Mouse (Mus musculus) layer of hippocampus, adult 18-20 months (tissue): ENCODE results near the gene Bmp10. TPM values are rescaled to one million over a fixed set of nuclear protein-coding genes. Genes with fewer than 3 reads are reported as not detected.
A peak's percentile ranks its signal among the peaks of the same experiment; 100 is the strongest.

Experiments
- DNase-seq, 2 experiments: peaks; one replicate each; pipeline ENCODE4 v3.0.0; 2022; ENCODE audit warnings: low spot score in 2 of 2
- long read RNA-seq: library from polyadenylated mRNA; stranded (forward); transcript quantifications from one replicate; pipeline ENCODE4 v2.0.0, GENCODE M21; 2021
- total RNA-seq, 2 experiments: library from RNA; stranded (reverse); gene quantifications; 2 replicates each; pipeline ENCODE4 v1.2.3; 2021

The Bmp10 gene
- not detected for total RNA-seq
- long read RNA-seq, result 0 reads

DNA sequence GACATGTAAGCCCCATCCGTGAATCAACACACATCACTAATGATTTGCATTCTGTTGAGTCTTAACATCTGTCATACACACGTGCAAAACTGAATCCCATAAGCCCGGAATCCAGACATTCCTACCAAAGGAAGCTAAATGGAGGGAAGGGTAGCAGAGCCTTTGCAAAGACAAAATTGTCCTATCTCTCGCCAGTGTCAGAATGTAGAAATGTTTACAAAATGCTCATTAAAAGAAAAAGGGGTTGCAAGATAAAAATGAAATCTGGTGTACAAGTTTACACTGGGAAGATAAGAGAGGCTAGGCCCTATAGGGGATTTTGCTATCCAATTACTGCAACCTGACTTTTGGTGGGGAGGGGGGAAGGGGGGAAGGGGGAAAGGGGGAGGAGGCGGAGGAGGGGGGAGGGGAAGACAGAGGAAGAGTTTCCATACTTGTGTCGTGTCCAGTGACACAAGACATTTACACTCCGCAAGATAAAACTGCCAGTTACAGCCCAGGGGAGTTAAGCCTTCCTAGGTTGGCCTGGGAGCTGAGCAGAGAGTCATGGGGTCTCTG, at the start of gene Bmp10:
TSS of gene Bmp10 (plus strand) at position 508 of the 558 bp plus-strand sequence.
- DNase-seq, result no peak

GRCm38 (mm10) chr6:87383926-87384691, 44.7 kb upstream of the Bmp10 start:
- peak in 1 of 2 experiments; percentile 34 for DNase-seq

DNA sequence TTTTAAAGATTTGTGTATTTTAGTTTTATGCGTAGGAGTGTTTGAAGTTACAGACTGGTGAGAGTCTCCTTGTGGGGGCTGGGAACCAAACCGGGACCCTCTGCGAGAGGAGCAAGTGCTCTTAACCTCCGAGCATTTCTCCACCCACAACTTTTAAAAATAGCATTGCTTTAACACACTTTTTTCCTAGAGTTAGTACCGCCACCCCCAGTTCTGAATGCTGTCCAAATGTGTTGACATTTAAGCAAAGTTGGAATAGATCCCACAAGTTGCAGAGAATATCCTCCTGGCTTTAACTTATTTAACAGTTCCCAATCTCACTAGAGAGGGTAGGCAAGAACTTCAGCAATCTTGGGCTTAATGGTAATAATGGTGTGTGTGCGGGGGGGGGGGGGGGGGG, 44.0 kb upstream of the Bmp10 start:
- DNase-seq, result peak in 1 of 2 experiments; percentile 36

DNA sequence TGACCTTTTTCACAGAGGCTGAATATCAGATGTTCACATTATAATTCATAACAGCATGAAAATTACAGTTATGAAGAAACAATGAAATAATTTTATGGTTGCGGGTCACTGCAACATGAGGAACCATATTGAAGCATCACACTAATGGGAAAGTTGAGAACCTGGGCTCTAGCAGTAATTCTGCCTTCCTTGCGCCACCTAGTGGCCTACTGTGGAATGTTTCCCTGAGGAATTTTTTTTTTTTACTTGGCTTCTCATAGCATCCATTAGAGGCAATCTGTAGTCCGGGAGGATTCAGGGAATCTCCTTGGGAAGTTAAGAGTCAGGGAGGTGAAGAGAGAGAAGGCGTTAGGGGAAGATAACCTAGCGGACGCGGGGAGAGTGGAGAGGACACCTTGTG, 42.6 kb upstream of the Bmp10 start:
- DNase-seq, result peak; percentile 40 to 87

DNA sequence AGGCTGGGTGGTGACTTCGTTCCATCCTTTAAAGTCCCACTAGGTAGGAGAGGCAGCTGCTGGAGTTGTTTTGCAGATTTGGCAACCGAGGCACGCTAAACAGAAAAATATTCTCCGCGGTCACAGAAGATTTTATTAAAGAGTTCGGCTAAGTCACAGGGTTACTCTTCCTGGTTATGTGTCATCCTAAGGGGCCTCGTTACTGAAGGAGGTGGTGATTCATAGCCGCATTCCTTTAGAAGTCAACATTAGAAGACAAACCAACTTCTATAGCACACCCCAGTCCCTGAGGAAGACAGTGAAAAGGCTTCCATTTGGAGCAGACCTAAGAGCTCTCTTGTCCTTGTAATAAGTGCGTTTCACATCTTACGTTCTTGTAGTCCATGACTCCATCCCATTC, 42.1 kb upstream of the Bmp10 start:
- DNase-seq, result no peak

- DNase-seq, result no peak
Observed at GRCm38 (mm10) chr6:87388877-87389276, 39.9 kb upstream of the Bmp10 start, which contains the start of gene Gkn3. Gene Gkn3 (minus strand): TSS chr6:87388935.

- DNase-seq, result no peak
Observed at GRCm38 (mm10) chr6:87389455-87389989, 39.3 kb upstream of the Bmp10 start.

GRCm38 (mm10) chr6:87393466-87394205, 35.2 kb upstream of the Bmp10 start:
- DNase-seq, result no peak

DNA sequence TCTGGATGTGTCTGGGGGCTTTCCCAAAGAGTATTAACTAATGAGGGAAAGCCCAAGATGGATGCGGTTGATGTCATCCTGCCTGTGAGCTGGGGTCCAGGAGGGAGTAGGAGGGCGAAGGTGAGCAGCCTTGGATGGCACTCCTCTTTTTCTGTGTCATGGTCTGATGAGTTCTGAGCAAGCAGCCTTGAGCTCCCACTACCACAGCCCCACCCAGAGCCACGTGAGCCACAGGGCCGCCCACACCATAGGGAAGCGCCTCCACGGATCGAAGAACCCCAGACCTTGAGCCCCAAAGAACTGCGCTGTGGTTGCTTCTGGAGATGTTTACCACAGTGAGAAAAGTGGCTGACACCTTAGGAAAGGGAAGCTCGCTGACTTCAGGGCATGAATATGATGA, 34.0 kb upstream of the Bmp10 start:
- DNase-seq, result no peak

GRCm38 (mm10) chr6:87399137-87399536, 29.7 kb upstream of the Bmp10 start:
- peak; percentile 31 to 76 for DNase-seq

DNA sequence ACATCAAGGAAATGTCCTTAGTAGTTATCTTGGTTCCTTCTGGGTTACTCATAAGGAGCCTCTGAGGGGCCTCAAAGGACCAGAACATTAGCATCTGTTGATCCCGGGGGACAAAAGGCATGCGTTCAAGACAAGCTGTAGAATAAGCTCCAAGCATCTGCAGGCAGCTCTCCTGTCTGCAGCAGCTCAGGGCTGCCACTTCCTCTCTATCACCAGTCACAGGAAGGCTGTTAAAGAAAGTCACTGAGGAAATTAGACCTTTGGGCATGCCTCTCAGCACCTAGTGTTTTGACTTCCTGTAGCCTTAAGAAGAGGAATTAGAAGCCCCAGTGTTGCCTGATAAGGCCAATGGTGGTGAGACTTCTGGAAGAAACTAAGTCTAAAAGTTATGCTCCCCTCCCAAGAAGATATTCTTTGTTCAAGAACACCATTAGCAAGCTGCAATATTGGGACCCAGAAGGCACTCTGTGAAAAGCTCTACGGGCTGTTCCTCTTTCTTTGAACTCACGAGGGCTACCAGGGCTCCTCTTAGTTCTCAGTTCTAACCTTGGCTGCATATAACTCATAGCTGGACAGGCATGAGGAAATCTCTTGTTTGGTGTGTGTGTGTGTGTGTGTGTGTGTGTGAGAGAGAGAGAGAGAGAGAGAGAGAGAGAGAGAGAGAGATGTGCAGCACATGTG, 28.8 kb upstream of the Bmp10 start:
- no peak for DNase-seq

GRCm38 (mm10) chr6:87401456-87401855, 27.3 kb upstream of the Bmp10 start:
- DNase-seq, result no peak

DNA sequence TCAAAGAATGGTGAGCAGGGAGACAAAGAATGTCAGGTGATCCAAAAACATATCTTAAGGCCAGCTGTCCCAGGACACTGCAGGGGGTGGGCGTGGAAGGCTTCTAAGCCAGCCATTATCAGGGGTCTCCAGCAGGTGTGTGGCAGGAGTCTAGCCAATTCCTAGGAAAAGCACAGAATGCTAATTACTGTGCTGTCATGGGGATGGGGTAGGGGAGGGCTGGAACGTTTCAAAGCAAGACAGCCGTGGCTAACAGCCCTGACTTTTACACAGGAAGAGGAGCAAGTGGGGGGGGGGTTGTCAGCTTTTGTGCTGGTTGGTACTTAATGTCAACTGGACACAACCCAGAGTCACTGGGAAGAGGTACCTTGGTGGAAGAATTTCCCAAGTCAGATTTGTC, 16.8 kb upstream of the Bmp10 start:
- DNase-seq, result no peak

- DNase-seq, result no peak
Observed at GRCm38 (mm10) chr6:87422304-87422703, 6.5 kb upstream of the Bmp10 start.

GRCm38 (mm10) chr6:87424037-87424816, 4.6 kb upstream of the Bmp10 start:
- DNase-seq, result peak in 1 of 2 experiments; percentile 7

DNA sequence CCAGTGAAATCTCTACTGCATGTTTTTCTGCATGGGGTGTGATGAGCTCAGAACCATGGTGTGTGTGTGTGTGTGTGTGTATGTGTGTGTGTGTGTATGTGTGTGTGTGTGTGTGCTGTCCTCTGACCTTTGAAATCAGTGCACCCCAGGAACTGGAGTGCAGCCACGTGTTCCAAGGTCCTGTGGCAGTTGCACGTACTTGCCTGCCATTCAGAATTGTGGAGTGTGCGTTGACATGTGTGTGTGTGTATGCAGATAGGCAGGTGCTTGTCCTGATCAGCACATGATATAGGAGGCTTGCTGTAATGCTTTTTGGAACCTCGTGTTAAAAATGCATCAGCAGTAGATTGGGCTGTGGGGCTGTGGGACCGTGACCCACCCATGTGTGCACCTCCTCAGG, 1.8 kb upstream of the Bmp10 start:
- no peak for DNase-seq

GRCm38 (mm10) chr6:87427616-87428015, 1.2 kb upstream of the Bmp10 start:
- DNase-seq, result no peak

GRCm38 (mm10) chr6:87435791-87436190, 7.0 kb downstream of the Bmp10 start:
- DNase-seq, result no peak

DNA sequence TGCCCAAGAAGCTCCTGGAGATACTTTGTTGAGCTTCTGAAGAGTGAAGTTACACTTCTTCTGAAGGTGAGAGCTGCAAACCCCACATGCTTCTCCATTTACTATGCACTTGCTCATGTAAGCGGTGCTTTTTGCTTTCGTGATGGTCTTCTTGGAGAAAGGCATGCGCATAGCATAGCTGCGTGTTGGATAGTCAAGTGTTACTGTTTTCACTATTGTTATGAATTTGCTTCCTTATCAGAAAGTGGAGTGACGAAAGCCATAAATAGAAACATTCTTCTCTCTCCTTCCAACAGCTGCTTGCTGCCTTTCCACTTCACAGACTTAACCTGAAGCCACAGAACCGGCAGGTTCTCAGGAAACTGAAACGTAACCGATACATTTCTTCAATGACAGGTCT, 8.0 kb downstream of the Bmp10 start:
- DNase-seq, result no peak

DNA sequence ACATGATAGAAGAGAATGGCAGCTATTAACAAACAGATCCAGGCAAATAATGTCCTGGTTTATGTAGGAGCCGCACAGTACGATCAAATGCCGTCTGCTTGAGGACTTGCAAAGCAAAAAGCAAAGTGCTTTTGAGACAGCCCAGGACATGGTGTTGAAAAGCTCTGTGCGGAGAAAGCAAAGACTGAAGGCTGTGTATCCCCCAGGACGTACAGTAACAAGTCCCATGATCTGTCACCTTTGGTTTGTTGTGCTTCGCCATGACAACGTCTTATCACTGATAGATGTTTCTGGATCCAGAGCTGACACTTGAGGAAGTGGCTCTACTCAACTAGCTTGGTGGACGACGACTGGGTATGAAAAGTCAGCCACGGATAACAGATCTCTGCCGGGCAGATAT, 14.5 kb downstream of the Bmp10 start:
- DNase-seq, result no peak

DNA sequence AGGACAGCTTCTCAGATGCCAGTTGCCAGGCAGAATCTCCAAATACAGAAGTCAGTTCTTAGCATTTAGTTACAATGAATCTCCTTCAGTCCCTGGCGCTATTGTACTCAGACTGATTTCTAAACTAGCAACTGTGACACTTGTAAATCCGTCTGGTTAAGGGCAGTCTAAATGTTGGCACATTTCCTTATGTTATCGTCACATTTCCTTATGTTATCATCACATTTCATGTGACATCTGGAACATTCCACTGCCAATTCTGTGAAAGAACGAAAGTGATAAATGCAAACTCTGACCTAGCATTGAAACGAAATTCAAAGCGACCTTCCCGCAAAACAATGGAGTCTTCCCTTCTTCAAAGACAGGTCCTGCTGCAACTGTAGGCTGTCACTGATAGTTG, 16.4 kb downstream of the Bmp10 start:
- no peak for DNase-seq
